Mouse (Mus musculus): ENCODE results near the gene Pgrmc2. TPM values are rescaled to one million over a fixed set of nuclear protein-coding genes. Genes with fewer than 3 reads are reported as not detected.

Pgrmc2 gene
- total RNA-seq (2022) = 10 to 100 TPM; 60.0 to 65.1 (median 61.4) TPM

DNA sequence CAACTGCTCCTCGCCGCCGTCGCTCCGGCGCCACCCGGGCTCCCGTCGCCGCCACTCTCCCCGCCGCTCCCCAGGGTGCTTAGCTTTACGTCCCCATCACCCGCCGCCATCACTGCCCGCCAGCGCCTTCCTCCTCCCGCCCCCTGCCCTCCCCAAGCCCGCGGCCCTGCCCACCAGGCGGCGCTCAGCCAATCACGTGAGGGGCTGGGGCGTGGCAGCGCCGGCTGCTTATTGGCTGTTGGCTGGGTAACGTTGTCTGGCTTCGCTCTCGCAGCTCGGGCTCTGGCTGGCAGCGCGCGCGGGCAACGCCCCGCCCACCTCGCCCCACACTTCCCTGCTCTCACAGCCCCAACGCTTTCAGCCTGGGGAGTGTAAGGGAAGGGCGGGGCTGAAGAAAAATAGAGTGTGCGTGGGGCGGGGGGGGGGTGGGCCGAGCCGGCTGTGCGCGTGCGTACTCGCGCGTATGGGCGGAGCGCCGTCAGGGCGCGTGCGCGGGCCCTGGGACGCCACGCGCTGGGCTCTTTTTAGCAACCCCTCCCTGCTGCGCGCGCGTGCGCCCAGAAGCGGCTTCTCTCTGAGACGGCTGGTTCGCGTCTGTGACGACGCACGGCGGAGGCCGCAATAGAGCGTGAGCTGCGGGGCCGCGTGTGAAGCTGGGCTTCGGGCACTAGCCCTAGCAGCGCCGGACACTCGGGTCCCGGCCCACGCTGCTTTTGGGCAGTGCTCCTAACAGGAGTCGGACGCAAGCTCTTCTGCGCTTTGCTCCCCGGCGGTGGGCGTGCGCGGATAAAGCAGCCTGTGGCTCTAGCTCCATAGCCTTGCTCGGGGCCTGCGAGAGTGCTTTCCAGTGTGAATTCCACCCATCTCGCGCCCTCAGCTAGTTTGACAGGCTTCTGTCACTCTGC lies at the start of gene Pgrmc2:
Gene Pgrmc2 (minus strand): TSS at position 162 of the 905 bp plus-strand sequence.
- DNase-seq (ENCODE audit: low spot score in 2 of 2) = peak; percentile 93 to 99

GRCm38 (mm10) chr3:41124000-41124294 lies 41.1 kb upstream of the Pgrmc2 start:
- DNase-seq (ENCODE audit: low spot score in 2 of 2) = no peak

GRCm38 (mm10) chr3:41123190-41123999 lies 40.5 kb upstream of the Pgrmc2 start:
- DNase-seq (ENCODE audit: low spot score in 2 of 2) = no peak

- no peak for DNase-seq (ENCODE audit: low spot score in 2 of 2)
Observed at GRCm38 (mm10) chr3:41118173-41118572, 35.3 kb upstream of the Pgrmc2 start.

GRCm38 (mm10) chr3:41117447-41117846 lies 34.6 kb upstream of the Pgrmc2 start:
- no peak for DNase-seq (ENCODE audit: low spot score in 2 of 2)

- DNase-seq (ENCODE audit: low spot score in 2 of 2) = peak in 1 of 2 experiments; percentile 23
Observed at GRCm38 (mm10) chr3:41113186-41113585, 30.3 kb upstream of the Pgrmc2 start.

- DNase-seq (ENCODE audit: low spot score in 2 of 2) = no peak
Observed at GRCm38 (mm10) chr3:41108306-41108785, 25.5 kb upstream of the Pgrmc2 start.

- DNase-seq (ENCODE audit: low spot score in 2 of 2) = no peak
Observed at GRCm38 (mm10) chr3:41107600-41108305, 24.9 kb upstream of the Pgrmc2 start.

GRCm38 (mm10) chr3:41101905-41102304 lies 19.1 kb upstream of the Pgrmc2 start:
- DNase-seq (ENCODE audit: low spot score in 2 of 2) = no peak

GRCm38 (mm10) chr3:41100157-41100556 lies 17.3 kb upstream of the Pgrmc2 start:
- no peak for DNase-seq (ENCODE audit: low spot score in 2 of 2)

DNA sequence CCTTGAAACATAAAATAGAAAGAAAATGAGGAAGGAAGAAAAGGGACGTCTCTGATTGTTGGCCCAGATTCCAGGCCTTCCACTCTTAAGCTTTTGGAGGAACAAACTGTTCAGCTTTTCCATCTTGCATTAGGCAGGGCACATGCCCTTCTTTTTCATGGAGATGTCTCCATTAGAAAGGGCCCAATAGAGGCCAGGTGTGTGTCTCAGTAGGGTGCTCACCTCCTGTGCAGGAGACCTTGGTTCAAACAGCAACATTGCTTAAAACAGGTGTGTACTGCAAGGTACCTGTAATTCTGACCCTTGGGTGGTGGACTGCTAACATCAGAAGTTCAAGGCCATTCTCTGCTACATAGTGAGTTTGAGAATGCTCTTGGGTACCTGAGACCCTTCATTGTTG lies 16.8 kb upstream of the Pgrmc2 start:
- DNase-seq (ENCODE audit: low spot score in 2 of 2) = no peak

GRCm38 (mm10) chr3:41093210-41093609 lies 10.4 kb upstream of the Pgrmc2 start:
- no peak for DNase-seq (ENCODE audit: low spot score in 2 of 2)

GRCm38 (mm10) chr3:41092311-41092710 lies 9.5 kb upstream of the Pgrmc2 start:
- no peak for DNase-seq (ENCODE audit: low spot score in 2 of 2)

- no peak for DNase-seq (ENCODE audit: low spot score in 2 of 2)
Observed at GRCm38 (mm10) chr3:41090839-41091238, 8.0 kb upstream of the Pgrmc2 start.

DNA sequence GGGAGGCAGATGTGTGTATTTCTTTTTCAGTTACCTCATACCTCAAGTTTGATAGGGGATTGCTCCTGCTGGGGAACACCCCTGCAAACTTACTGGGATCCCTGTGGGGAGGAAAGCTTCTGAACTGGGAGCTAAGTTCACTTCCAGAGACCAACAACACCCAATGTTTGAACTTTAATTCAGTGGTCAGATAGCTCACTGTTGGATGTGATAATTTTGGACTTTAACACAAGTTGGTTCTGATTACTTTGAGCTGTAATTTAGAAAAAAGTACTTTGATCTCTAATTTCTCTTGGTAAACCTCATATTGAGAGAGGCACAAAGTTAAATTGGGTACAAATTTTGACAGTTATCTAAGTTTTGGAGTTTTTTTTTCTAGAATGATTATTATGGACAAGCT lies 4.2 kb upstream of the Pgrmc2 start:
- DNase-seq (ENCODE audit: low spot score in 2 of 2) = no peak

- no peak for DNase-seq (ENCODE audit: low spot score in 2 of 2)
Observed at GRCm38 (mm10) chr3:41084421-41084820, 1.6 kb upstream of the Pgrmc2 start.

- no peak for DNase-seq (ENCODE audit: low spot score in 2 of 2)
Observed at GRCm38 (mm10) chr3:41083790-41084112, 905 bp upstream of the Pgrmc2 start.

DNA sequence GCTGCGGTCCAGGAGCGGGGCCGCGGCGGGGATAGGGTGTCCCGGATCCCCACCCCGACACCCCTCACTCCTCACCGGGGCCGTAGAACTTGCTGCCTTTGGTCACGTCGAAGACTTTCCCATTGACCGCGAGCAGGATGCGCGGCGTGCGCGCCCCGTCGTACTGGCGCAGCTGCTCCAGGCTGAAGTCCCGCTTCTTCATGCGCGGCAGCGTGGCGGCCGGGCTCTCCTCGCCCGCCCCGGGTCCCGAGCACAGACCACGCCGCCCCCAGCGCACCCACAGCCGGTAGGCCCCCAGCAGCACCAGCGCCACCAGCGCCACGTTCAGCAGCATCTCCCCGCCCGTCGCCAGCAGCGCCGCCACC lies 344 bp downstream of the Pgrmc2 start:
- no peak for DNase-seq (ENCODE audit: low spot score in 2 of 2)

DNA sequence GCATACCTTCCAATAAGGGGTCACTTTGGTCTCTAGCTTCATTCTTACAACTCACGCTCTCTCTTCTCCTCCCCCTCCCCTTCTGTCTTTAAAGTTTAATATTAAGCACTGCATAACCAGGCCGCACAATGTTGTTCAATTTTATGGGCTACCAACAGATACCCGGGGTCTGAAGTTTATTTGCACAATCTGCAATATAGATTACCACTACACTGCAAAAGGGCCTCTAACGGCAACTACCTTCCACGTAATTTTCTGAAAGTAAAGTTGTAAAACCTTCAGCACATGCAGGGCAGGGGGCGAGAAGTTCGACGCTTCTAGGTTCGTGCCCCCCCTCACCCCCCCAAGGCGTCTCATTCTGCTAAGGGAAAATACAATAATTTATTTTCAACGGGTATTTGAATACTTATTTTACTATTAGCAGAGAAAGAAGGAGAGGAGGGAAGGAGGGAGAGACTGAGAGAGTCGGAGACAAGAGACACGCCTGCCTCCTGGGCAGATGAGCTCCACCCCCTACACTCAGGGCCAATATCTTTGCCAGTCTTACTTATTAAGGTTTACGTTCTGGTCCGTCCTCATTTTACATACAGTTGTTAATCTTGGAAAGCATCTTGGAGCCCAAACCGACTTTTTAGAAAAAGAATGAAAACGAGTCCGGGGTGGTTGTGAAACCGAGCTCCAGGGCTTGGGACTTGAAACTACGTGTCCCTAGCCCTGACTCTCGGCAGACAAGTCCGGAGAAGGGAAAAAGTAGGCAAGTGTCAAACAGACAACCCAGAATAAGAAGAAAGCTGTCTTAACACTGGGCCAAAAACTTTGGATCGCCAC lies 1.2 kb downstream of the Pgrmc2 start:
- DNase-seq (ENCODE audit: low spot score in 2 of 2) = no peak

- no peak for DNase-seq (ENCODE audit: low spot score in 2 of 2)
Observed at GRCm38 (mm10) chr3:41080724-41081123, 2.1 kb downstream of the Pgrmc2 start.

GRCm38 (mm10) chr3:41078673-41079072 lies 4.2 kb downstream of the Pgrmc2 start:
- no peak for DNase-seq (ENCODE audit: low spot score in 2 of 2)

All from left cerebral cortex, adult 8-10 months (tissue).